Mouse (Mus musculus): ENCODE results near the gene Rhox10. TPM values are rescaled to one million over a fixed set of nuclear protein-coding genes. Genes with fewer than 3 reads are reported as not detected.

Gene Rhox10
- polyA plus RNA-seq (2015; fragmentation: Nextera tagmentation; extraction: Ambion mirVana): 0.25 TPM in 1 of 2 replicates, not detected in the other

GRCm38 (mm10) chrX:38066175-38066574 is at the start of gene Rhox10:
Gene Rhox10, plus strand, starts transcription at chrX:38066475.

GRCm38 (mm10) chrX:38018597-38018996 is 47.7 kb upstream of the Rhox10 start, which contains the start of gene Btg1-ps1:
Gene Btg1-ps1, minus strand, starts transcription at chrX:38018815.

GRCm38 (mm10) chrX:38043014-38043413 is 23.3 kb upstream of the Rhox10 start, which contains the start of gene Btg1-ps2:
Gene Btg1-ps2, minus strand, starts transcription at chrX:38043114.

GRCm38 (mm10) chrX:38085041-38085440 is 18.8 kb downstream of the Rhox10 start, which contains the start of gene Rhox11:
Gene Rhox11, minus strand, starts transcription at chrX:38085141.

GRCm38 (mm10) chrX:38110807-38111206 is 44.5 kb downstream of the Rhox10 start, which contains the start of gene Rhox12:
Gene Rhox12, minus strand, starts transcription at chrX:38110907.

GRCm38 (mm10) chrX:38120982-38121381 is 54.7 kb downstream of the Rhox10 start, which contains the start of gene Rhox13:
Gene Rhox13, plus strand, starts transcription at chrX:38121219.

Other genes with a start within 250 kb of the Rhox10 start
- gene Rhox6, start 239.6 kb upstream of the Rhox10 start, polyA plus RNA-seq (2015; fragmentation: Nextera tagmentation; extraction: Ambion mirVana): 0.18 TPM in 1 of 2 replicates, not detected in the other
- gene Rhox7a, start 234.8 kb upstream of the Rhox10 start, polyA plus RNA-seq (2015; fragmentation: Nextera tagmentation; extraction: Ambion mirVana): not detected in 2 replicates
- gene Rhox8, start 187.5 kb upstream of the Rhox10 start, polyA plus RNA-seq (2015; fragmentation: Nextera tagmentation; extraction: Ambion mirVana): 0.18 TPM in 1 of 2 replicates, not detected in the other
- not detected in 2 replicates for gene Rhox7b, start 169.2 kb upstream of the Rhox10 start, polyA plus RNA-seq (2015; fragmentation: Nextera tagmentation; extraction: Ambion mirVana)
- gene Rhox9, start 164.7 kb upstream of the Rhox10 start, polyA plus RNA-seq (2015; fragmentation: Nextera tagmentation; extraction: Ambion mirVana): not detected in 2 replicates
- not detected in 2 replicates for gene Btg1-ps1, start 47.7 kb upstream of the Rhox10 start, polyA plus RNA-seq (2015; fragmentation: Nextera tagmentation; extraction: Ambion mirVana)
- gene Btg1-ps2, start 23.4 kb upstream of the Rhox10 start, polyA plus RNA-seq (2015; fragmentation: Nextera tagmentation; extraction: Ambion mirVana): 0.14 TPM in 1 of 2 replicates, not detected in the other
- not detected in 2 replicates for gene Rhox11, start 18.7 kb downstream of the Rhox10 start, polyA plus RNA-seq (2015; fragmentation: Nextera tagmentation; extraction: Ambion mirVana)
- gene Rhox12, start 44.4 kb downstream of the Rhox10 start, polyA plus RNA-seq (2015; fragmentation: Nextera tagmentation; extraction: Ambion mirVana): not detected in 2 replicates
- gene Rhox13, start 54.7 kb downstream of the Rhox10 start, polyA plus RNA-seq (2015; fragmentation: Nextera tagmentation; extraction: Ambion mirVana): not detected in 2 replicates
- 2.9 and 4.5 TPM in 2 replicates for gene Zbtb33, start 123.3 kb downstream of the Rhox10 start, polyA plus RNA-seq (2015; fragmentation: Nextera tagmentation; extraction: Ambion mirVana)
- gene Tmem255a, start 186.0 kb downstream of the Rhox10 start, polyA plus RNA-seq (2015; fragmentation: Nextera tagmentation; extraction: Ambion mirVana): 14.0 and 14.3 TPM in 2 replicates
- gene Atp1b4, start 249.7 kb downstream of the Rhox10 start, polyA plus RNA-seq (2015; fragmentation: Nextera tagmentation; extraction: Ambion mirVana): 0.19 and 3.3 TPM in 2 replicates